Mouse (Mus musculus) hindbrain, embryonic 16.5 days (tissue): Measurements from ENCODE around the gene Eif3k. TPM values are rescaled to one million over a fixed set of nuclear protein-coding genes. Genes with fewer than 3 reads are reported as not detected.

Experiments used
- ATAC-seq: fragments of 200-750 bp; cut with Nextera tagmentation; 2 replicates; pipeline ENCODE4 v1.8.0; 2017; ENCODE audit warnings: moderate TSS enrichment, moderate library complexity
- H3K27ac ChIP-seq: fragments of 300-500 bp; sonication (generic); 2 replicates; pipeline ENCODE4 v1.5.1; 2014; ENCODE audit warnings: low read depth, mild to moderate bottlenecking, control low read depth, low read length, moderate library complexity
- H3K27me3 ChIP-seq: fragments of 300-500 bp; sonication (generic); replicated peaks from 2 replicates; pipeline ENCODE4 v1.6.1; 2014; ENCODE audit warnings: low read length; ENCODE audit not compliant: control insufficient read depth, insufficient read depth
- H3K36me3 ChIP-seq: fragments of 300-500 bp; sonication (generic); 2 replicates; pipeline ENCODE4 v1.6.1; 2014; ENCODE audit warnings: mild to moderate bottlenecking, low read length, moderate library complexity, mixed read lengths; ENCODE audit not compliant: control insufficient read depth, insufficient read depth
- H3K4me1 ChIP-seq: fragments of 300-500 bp; sonication (generic); 2 replicates; pipeline ENCODE4 v1.6.1; 2014; ENCODE audit warnings: low read depth, low read length; ENCODE audit not compliant: control insufficient read depth, insufficient read depth
- H3K4me2 ChIP-seq: fragments of 300-500 bp; sonication (generic); 2 replicates; pipeline ENCODE4 v1.6.1; 2014; ENCODE audit warnings: mild to moderate bottlenecking, low read length, control low read depth, moderate library complexity
- H3K4me3 ChIP-seq: fragments of 300-500 bp; sonication (generic); 2 replicates; pipeline ENCODE4 v1.5.1; 2014; ENCODE audit warnings: mild to moderate bottlenecking, low read length, control low read depth, moderate library complexity
- H3K9ac ChIP-seq: fragments of 300-500 bp; sonication (generic); 2 replicates; pipeline ENCODE4 v1.6.1; 2014; ENCODE audit warnings: low read depth, mild to moderate bottlenecking, control low read depth, low read length, moderate library complexity
- H3K9me3 ChIP-seq: fragments of 300-500 bp; sonication (generic); 2 replicates; pipeline ENCODE4 v1.6.1; 2014; ENCODE audit warnings: mild to moderate bottlenecking, low read length, moderate library complexity; ENCODE audit not compliant: control insufficient read depth
- WGBS: fragments of 180-500 bp; shearing (Covaris S2); extraction: QIAGEN DNeasy Blood & Tissue Kit; methylation state at CpG from one replicate; pipeline ENCODE4 v1.1.7; 2014; 5-methylcytosine and 5-hydroxymethylcytosine counted together
- polyA plus RNA-seq: library from polyadenylated mRNA; unstranded; fragments of >200 nt; fragmentation: Nextera tagmentation; extraction: Ambion mirVana; gene quantifications from 2 replicates; pipeline ENCODE4 v1.2.1, GENCODE M21; 2015

The Eif3k gene
- 282 and 295 TPM in 2 replicates for polyA plus RNA-seq

GRCm38 (mm10) chr7:28981651-28982273 is at the start of gene Eif3k, which contains the start of gene Map4k1:
Gene Eif3k (minus strand): TSS chr7:28981864.
Gene Map4k1 (plus strand): TSS chr7:28982050.
- peak; percentile 97 for ATAC-seq
- Histone ChIP-seq H3K4me2 (peak within 1 kb of the TSS; percentile 94), H3K4me1 (peaks cover 16% of the 10 kb centered on the region), H3K27ac (peak within 1 kb of the TSS; percentile 65), H3K9me3 (no peaks in the 10 kb centered on the region), H3K36me3 (peaks cover 21% of the 10 kb centered on the region), H3K27me3 (no peaks in the 10 kb centered on the region), H3K9ac (peak within 1 kb of the TSS; percentile 88), H3K4me3 (peak within 1 kb of the TSS; percentile 84)
- under 1% methylated on average over 36 of the region's 36 CpGs for WGBS

- no peak for ATAC-seq
- Histone ChIP-seq H3K4me1 (no peaks in the 10 kb centered on the region), H3K4me2 (no peak overlapping the region), H3K36me3 (no peaks in the 10 kb centered on the region), H3K9me3 (peaks cover 3% of the 10 kb centered on the region; the same call in 1 of the 2 replicates), H3K27ac (no peak overlapping the region), H3K27me3 (no peaks in the 10 kb centered on the region), H3K9ac (no peak overlapping the region), H3K4me3 (no peak overlapping the region)
- 94% methylated on average over 14 of the region's 14 CpGs for WGBS
These were observed 48.3 kb upstream of the Eif3k start for GRCm38 (mm10) chr7:29029690-29030656.

GRCm38 (mm10) chr7:29028761-29029160 is 47.1 kb upstream of the Eif3k start:
- Histone ChIP-seq H3K9ac (no peak overlapping the region), H3K4me2 (no peak overlapping the region), H3K36me3 (no peaks in the 10 kb centered on the region), H3K9me3 (peaks cover 3% of the 10 kb centered on the region; the same call in 1 of the 2 replicates), H3K27ac (no peak overlapping the region), H3K27me3 (no peaks in the 10 kb centered on the region), H3K4me3 (no peak overlapping the region), H3K4me1 (no peaks in the 10 kb centered on the region)
- no peak for ATAC-seq
- WGBS, result 86% methylated on average over 6 of the region's 6 CpGs

DNA sequence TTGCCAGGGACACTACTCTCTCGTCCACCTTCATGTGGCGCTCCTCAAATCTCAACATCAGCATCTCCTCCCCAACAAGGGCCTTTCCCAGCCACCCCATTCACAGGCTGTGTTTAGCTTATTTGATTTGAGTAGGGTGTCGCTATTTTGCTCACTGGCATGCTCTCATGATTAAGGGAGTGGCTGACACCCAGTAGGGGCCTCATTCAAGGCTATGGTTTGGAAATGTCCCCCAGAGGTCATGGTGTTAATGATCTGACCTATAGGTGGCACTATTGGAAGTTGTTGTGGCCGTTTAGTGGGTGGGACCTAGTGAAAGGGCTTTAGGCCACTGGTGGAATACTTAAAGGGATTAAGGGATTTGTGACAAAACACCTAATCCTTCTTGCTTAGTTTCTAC is 45.1 kb upstream of the Eif3k start:
- Histone ChIP-seq H3K4me1 (no peaks in the 10 kb centered on the region), H3K4me3 (no peak overlapping the region), H3K27ac (no peak overlapping the region), H3K36me3 (no peaks in the 10 kb centered on the region), H3K27me3 (no peaks in the 10 kb centered on the region), H3K4me2 (no peak overlapping the region), H3K9me3 (no peaks in the 10 kb centered on the region), H3K9ac (no peak overlapping the region)
- no peak for ATAC-seq
- WGBS, result 81% methylated on average over 4 of the region's 4 CpGs

- Histone ChIP-seq H3K4me1 (no peaks in the 10 kb centered on the region), H3K9ac (no peak overlapping the region), H3K27me3 (0 out of 2 replicates have a peak, but pooled peaks cover 2% of the 10 kb centered on the region), H3K27ac (no peak overlapping the region), H3K9me3 (no peaks in the 10 kb centered on the region), H3K4me2 (no peak overlapping the region), H3K4me3 (no peak overlapping the region), H3K36me3 (no peaks in the 10 kb centered on the region)
- WGBS, result 91% methylated on average over 5 of the region's 5 CpGs
- ATAC-seq, result no peak
These were observed 44.5 kb upstream of the Eif3k start for GRCm38 (mm10) chr7:29026195-29026594.

GRCm38 (mm10) chr7:29025566-29025965 is 43.9 kb upstream of the Eif3k start:
- Histone ChIP-seq H3K27ac (no peak overlapping the region), H3K4me1 (no peaks in the 10 kb centered on the region), H3K4me3 (no peak overlapping the region), H3K9ac (no peak overlapping the region), H3K9me3 (no peaks in the 10 kb centered on the region), H3K36me3 (no peaks in the 10 kb centered on the region), H3K27me3 (0 out of 2 replicates have a peak, but pooled peaks cover 2% of the 10 kb centered on the region), H3K4me2 (no peak overlapping the region)
- WGBS, result 82% methylated on average over 7 of the region's 7 CpGs
- no peak for ATAC-seq

DNA sequence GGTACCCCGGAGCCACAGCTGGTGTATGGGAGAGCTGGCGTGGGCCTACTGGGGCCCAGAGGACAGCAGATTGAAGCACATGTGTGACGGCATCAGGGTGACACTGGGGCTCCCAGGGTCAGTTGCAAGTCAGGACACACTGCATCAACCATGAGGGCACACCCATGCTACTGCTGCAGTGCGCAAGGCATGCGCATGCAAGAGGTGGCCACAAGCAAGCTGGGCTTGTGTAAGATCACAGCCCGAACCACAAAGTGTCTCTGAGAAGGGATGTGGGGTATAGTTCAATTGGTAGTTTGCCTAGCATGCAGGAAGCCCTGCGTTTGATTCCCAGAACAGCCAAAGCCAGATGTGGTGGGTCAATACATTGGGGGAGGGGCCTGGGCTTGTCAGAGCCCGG is 41.9 kb upstream of the Eif3k start:
- Histone ChIP-seq H3K27me3 (peaks cover 8% of the 10 kb centered on the region), H3K27ac (no peak overlapping the region), H3K9me3 (no peaks in the 10 kb centered on the region), H3K4me2 (no peak overlapping the region), H3K9ac (no peak overlapping the region), H3K36me3 (no peaks in the 10 kb centered on the region), H3K4me3 (no peak overlapping the region), H3K4me1 (peaks cover 4% of the 10 kb centered on the region; the same call in 1 of the 2 replicates)
- no peak for ATAC-seq
- 97% methylated on average over 8 of the region's 8 CpGs for WGBS

DNA sequence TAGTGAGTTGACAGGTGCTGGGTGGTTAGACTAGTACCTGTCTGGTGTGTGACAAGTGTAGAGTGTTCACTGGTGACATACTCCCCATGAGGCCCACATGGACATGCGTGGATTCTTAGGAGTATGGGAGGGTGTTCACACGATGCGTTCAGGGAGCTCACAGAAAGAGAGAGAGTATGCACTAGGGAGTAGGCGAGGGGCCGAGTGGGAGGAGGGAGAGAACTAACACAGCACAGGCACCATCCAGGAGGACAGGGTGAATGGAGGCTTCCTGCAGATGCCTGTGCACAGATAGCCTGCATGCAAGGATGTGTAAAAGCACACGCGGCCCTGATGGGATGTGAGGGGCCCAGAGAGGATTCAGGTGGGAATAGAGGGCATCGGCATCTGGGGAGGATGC is 40.8 kb upstream of the Eif3k start:
- H3K9me3 ChIP-seq, result no peaks in the 10 kb centered on the region
- no peak for ATAC-seq
- H3K9ac ChIP-seq, result no peak overlapping the region
- H3K4me2 ChIP-seq, result no peak overlapping the region
- peaks cover 15% of the 10 kb centered on the region for H3K27me3 ChIP-seq
- H3K27ac ChIP-seq, result no peak overlapping the region
- peaks cover 4% of the 10 kb centered on the region; the same call in 1 of the 2 replicates for H3K4me1 ChIP-seq
- no peaks in the 10 kb centered on the region for H3K36me3 ChIP-seq
- 89% methylated on average over 8 of the region's 8 CpGs for WGBS
- no peak overlapping the region for H3K4me3 ChIP-seq
